ENCODE assay signal across 15 mouse cellular contexts in genomic region chr10:108133745-108134144, GRCm38 (mm10). TPM values are rescaled to one million over a fixed set of nuclear protein-coding genes. Genes with fewer than 3 reads are reported as not detected.
A peak's percentile ranks its signal among the peaks of the same experiment; 100 is the strongest.
DNase-seq lines count a peak whose midpoint lies in the region; ATAC-seq and TF ChIP-seq lines count a peak whose summit lies in the region.
"Had no signal": no experiment of that assay in that cellular context is flagged by ENCODE, and none has a peak within 500 bp of the region (broad histone marks: within the 10 kb centered on the region; RNA-seq: fewer than 3 reads in every experiment).

No protein-coding gene starts in this region.

- H3K4me1 ChIP-seq in heart, adult 2 months (ENCODE audit: control insufficient read depth, insufficient read depth, low read length), result no peaks in the 10 kb centered on the region
- no peaks in the 10 kb centered on the region for H3K4me1 ChIP-seq in hindbrain, embryonic 15.5 days (replicated peaks)
- H3K4me1 ChIP-seq: liver, embryonic 15.5 days had no signal

- H3K27me3 ChIP-seq in heart, adult 2 months (ENCODE audit: control insufficient read depth, insufficient read depth, low read length), result no peaks in the 10 kb centered on the region
- H3K27me3 ChIP-seq in hindbrain, embryonic 15.5 days, result no peaks in the 10 kb centered on the region
- H3K27me3 ChIP-seq: liver, embryonic 15.5 days had no signal

- no peak overlapping the region for H3K9ac ChIP-seq in heart, adult 2 months (ENCODE audit: low read depth, low read length)
- H3K9ac ChIP-seq in hindbrain, embryonic 15.5 days, result no peak overlapping the region
- H3K9ac ChIP-seq: liver, embryonic 15.5 days had no signal

- intact Hi-C loops in heart, adult 2 months (cut with DNase I), result no loop called here

- no peak for DNase-seq in heart, adult 2 months
- DNase-seq in heart, adult 11 months, result no peak
- peak; percentile 37 to 66 for DNase-seq in right cerebral cortex, postnatal 10 days (ENCODE audit: low spot score in 2 of 2)
- no peak for DNase-seq in right cerebral cortex, postnatal 14 days
- DNase-seq in urinary bladder, postnatal 14 days (ENCODE audit: low spot score), result no peak
- no peak for DNase-seq in ovary, adult 18-20 months (ENCODE audit: low spot score)
- DNase-seq: adrenal gland, postnatal 36 days; B cell, adult 2 months; gastrocnemius, postnatal 10 days; lung, postnatal 4 days; retina, postnatal 1 day; thymus, adult 18-20 months had no signal

- no peaks in the 10 kb centered on the region for H3K79me2 ChIP-seq in heart, adult 2 months (replicated peaks; ENCODE audit: control insufficient read depth, insufficient read depth, low read length)

- no peaks in the 10 kb centered on the region for H3K36me3 ChIP-seq in heart, adult 2 months (ENCODE audit: control insufficient read depth, insufficient read depth, low read length)
- no peaks in the 10 kb centered on the region for H3K36me3 ChIP-seq in hindbrain, embryonic 15.5 days
- H3K36me3 ChIP-seq: liver, embryonic 15.5 days had no signal

- no peak for TF ChIP-seq POLR2A in heart, adult 2 months (IDR thresholded peaks at IDR 0.05; ENCODE audit: insufficient read depth, low read depth, low read length)

- 0 out of 2 replicates have a peak overlapping the region, but pooled peaks have one; percentile 15 for H3K4me2 ChIP-seq in hindbrain, embryonic 15.5 days
- H3K4me2 ChIP-seq: liver, embryonic 15.5 days had no signal

- H3K4me3 ChIP-seq in heart, adult 2 months, result no peak overlapping the region
- no peak overlapping the region for H3K4me3 ChIP-seq in hindbrain, embryonic 15.5 days
- H3K4me3 ChIP-seq: liver, embryonic 15.5 days had no signal

- no peaks in the 10 kb centered on the region for H3K9me3 ChIP-seq in hindbrain, embryonic 15.5 days
- H3K9me3 ChIP-seq: liver, embryonic 15.5 days had no signal

- TF ChIP-seq EP300 in heart, adult 2 months (IDR thresholded peaks at IDR 0.05; ENCODE audit: insufficient read depth, low read depth, low read length), result no peak

- no peak for TF ChIP-seq CTCF in heart, adult 2 months (IDR thresholded peaks at IDR 0.05)

- H3K27ac ChIP-seq in heart, adult 2 months, result peak overlapping the region; percentile 8; the same call in 1 of the 2 replicates
- peak overlapping the region; percentile 64 for H3K27ac ChIP-seq in hindbrain, embryonic 15.5 days (replicated peaks)
- H3K27ac ChIP-seq: liver, embryonic 15.5 days had no signal

- ATAC-seq in hindbrain, embryonic 15.5 days (ENCODE audit: low FRiP score, low read depth), result peak; percentile 90
- no peak for ATAC-seq in inflammation-experienced regulatory T-cells, adult 6 months

- 9% methylated on average over 5 of the region's 5 CpGs for WGBS in heart, adult 2 months
- WGBS in hindbrain, embryonic 15.5 days, result 41% methylated on average over 5 of the region's 5 CpGs

RNA-seq across cellular contexts. Expression of gene Ppp1r12a, which starts 28.2 kb away (rescaled TPM):
- total RNA-seq in heart, adult 2 months (2021), result 10 to 100 TPM; 58.3 to 59.4 TPM
- polyA plus RNA-seq in heart, adult 2 months (2012; rRNA removed), result 19.4 and 35.2 TPM in 2 replicates
- 71.0 and 72.3 TPM in 2 replicates for polyA plus RNA-seq in hindbrain, embryonic 15.5 days (2015; fragmentation: Nextera tagmentation; extraction: Ambion mirVana)
- polyA plus RNA-seq in inflammation-experienced regulatory T-cells, adult 6 months (2017; shearing (Covaris generic)), result 100 to 1,000 TPM; 251 to 307 (median 255) TPM

Comparison
In these comparisons a context has a peak if more than half of its experiments do, and no peak if none do; other contexts are left out.
1. DNase-seq: peak in right cerebral cortex, postnatal 10 days (2 of 2); none in heart, adult 2 months (0 of 2), heart, adult 11 months (single experiment), right cerebral cortex, postnatal 14 days (single experiment), urinary bladder, postnatal 14 days (single experiment) and ovary, adult 18-20 months (single experiment).